Mouse (Mus musculus) heart, postnatal 0 days (tissue): ENCODE data around the gene Spry1.

Experiments
- CTCF ChIP-seq: IDR thresholded peaks from 2 replicates; pipeline ENCODE4 v1.5.1; 2016; ENCODE audit warnings: antibody characterized with exemption, control low read depth, low read depth
- EP300 ChIP-seq: IDR thresholded peaks from 2 replicates; pipeline ENCODE4 v1.6.1; 2016; ENCODE audit warnings: antibody characterized with exemption, low read depth

- TF ChIP-seq CTCF (no peak), EP300 (no peak)
Observed at GRCm38 (mm10) chr3:37655933-37656633, 16.3 kb downstream of the Spry1 start.
